Mouse (Mus musculus): Measurements from ENCODE around the gene Eif4ebp2.

Eif4ebp2 gene

DNA sequence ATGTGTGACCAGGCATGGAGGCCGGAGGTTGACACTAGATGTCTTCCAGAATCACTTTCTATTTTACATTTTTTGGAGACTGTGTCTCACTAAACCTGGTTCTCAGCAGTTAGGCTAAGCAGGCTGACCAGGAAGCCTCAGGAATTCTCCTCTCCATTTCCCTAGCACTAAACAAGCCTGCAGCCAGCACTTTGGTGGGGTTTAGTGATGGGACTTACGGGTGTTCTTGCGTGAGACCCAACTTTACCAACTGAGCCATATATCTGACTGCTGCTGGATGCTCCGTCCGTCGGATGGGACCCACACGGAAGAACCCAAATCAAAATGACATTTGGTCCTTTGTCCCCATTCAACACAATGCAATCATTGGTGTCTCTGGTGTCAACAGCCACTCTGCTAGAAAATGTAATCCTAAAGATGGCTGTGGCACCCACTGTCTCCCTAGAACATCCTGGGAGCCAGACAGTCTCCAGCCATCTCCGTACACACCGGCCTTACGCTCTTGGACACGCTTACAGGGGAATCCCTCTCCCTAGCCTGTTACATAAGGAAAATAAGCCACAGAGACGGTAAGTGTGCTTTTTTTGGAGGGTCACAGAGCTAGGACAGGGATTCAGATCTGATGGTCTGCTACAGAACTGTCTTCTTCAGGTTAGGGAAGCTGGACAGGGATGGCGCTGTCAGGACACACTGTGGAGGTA lies 73.0 kb downstream of the Eif4ebp2 start:
- no peak for DNase-seq

DNA sequence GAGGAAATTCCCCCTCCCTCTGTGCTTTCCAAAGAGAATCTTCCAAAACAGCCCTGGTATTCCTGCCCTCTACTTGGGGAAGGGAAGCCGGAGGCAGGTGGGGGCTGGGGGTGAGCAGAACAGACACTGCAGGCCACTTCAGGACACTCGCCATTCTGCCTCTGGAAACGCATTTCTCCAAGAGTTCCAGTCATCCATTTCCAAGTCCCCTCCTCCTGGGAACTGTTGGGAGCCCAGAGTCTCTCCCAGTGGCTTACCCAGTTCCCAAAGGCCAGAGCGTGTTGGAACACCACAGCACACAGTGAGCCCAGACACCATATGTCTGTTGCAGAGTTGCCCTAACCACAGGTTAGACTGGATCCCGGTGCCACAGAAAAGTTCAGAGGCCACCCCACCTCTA lies 73.8 kb downstream of the Eif4ebp2 start:
- DNase-seq: no peak

Measured in thymus, postnatal 36 days (tissue).